Mouse (Mus musculus): ENCODE results near the gene Abi3. TPM values are rescaled to one million over a fixed set of nuclear protein-coding genes. Genes with fewer than 3 reads are reported as not detected.

The Abi3 gene
- polyA plus RNA-seq, 1 experiment = 94.9 TPM

GRCm38 (mm10) chr11:95833631-95834142, 8.6 kb downstream of the Abi3 start:
- Histone ChIP-seq H3K4me3 (replicated peaks) (peak overlapping the region; percentile 88), H3K36me3 (replicated peaks; ENCODE audit: low read length) (peaks cover 50% of the 10 kb centered on the region), H3K27me3 (replicated peaks) (peaks cover 82% of the 10 kb centered on the region), H3K9me3 (peaks cover 14% of the 10 kb centered on the region), H3K4me1 (peaks cover 80% of the 10 kb centered on the region)
- no peak for TF ChIP-seq GATA1 (IDR thresholded peaks at IDR 0.05; ENCODE audit: borderline replicate concordance, low read length)
- TF ChIP-seq FLI1 (IDR thresholded peaks at IDR 0.05; ENCODE audit: low read length) = no peak

GRCm38 (mm10) chr11:95833006-95833570, 9.2 kb downstream of the Abi3 start:
- H3K4me1 ChIP-seq = peaks cover 80% of the 10 kb centered on the region
- H3K9me3 ChIP-seq = peaks cover 14% of the 10 kb centered on the region
- H3K36me3 ChIP-seq (replicated peaks; ENCODE audit: low read length) = peaks cover 50% of the 10 kb centered on the region
- TF ChIP-seq GATA1 (IDR thresholded peaks at IDR 0.05; ENCODE audit: borderline replicate concordance, low read length) (no peak), FLI1 (IDR thresholded peaks at IDR 0.05; ENCODE audit: low read length) (no peak)
- peaks cover 83% of the 10 kb centered on the region for H3K27me3 ChIP-seq (replicated peaks)
- H3K4me3 ChIP-seq (replicated peaks) = no peak overlapping the region

GRCm38 (mm10) chr11:95832129-95833005, 9.9 kb downstream of the Abi3 start:
- H3K27me3 ChIP-seq (replicated peaks) = peaks cover 82% of the 10 kb centered on the region
- TF ChIP-seq GATA1 (IDR thresholded peaks at IDR 0.05; ENCODE audit: borderline replicate concordance, low read length) = no peak
- TF ChIP-seq FLI1 (IDR thresholded peaks at IDR 0.05; ENCODE audit: low read length) = no peak
- peaks cover 79% of the 10 kb centered on the region for H3K4me1 ChIP-seq
- no peak overlapping the region for H3K4me3 ChIP-seq (replicated peaks)
- peaks cover 14% of the 10 kb centered on the region for H3K9me3 ChIP-seq
- H3K36me3 ChIP-seq (replicated peaks; ENCODE audit: low read length) = peaks cover 50% of the 10 kb centered on the region

- peaks cover 83% of the 10 kb centered on the region for H3K27me3 ChIP-seq (replicated peaks)
- no peak for TF ChIP-seq FLI1 (IDR thresholded peaks at IDR 0.05; ENCODE audit: low read length)
- no peak for TF ChIP-seq GATA1 (IDR thresholded peaks at IDR 0.05; ENCODE audit: borderline replicate concordance, low read length)
- H3K4me3 ChIP-seq (replicated peaks) = no peak overlapping the region
- H3K4me1 ChIP-seq = peaks cover 79% of the 10 kb centered on the region
- H3K9me3 ChIP-seq = peaks cover 14% of the 10 kb centered on the region
- H3K36me3 ChIP-seq (replicated peaks; ENCODE audit: low read length) = peaks cover 44% of the 10 kb centered on the region
These were observed 10.6 kb downstream of the Abi3 start for GRCm38 (mm10) chr11:95831641-95832040.

- no peak for TF ChIP-seq FLI1 (IDR thresholded peaks at IDR 0.05; ENCODE audit: low read length)
- TF ChIP-seq GATA1 (IDR thresholded peaks at IDR 0.05; ENCODE audit: borderline replicate concordance, low read length) = no peak
- peaks cover 84% of the 10 kb centered on the region for H3K27me3 ChIP-seq (replicated peaks)
- H3K36me3 ChIP-seq (replicated peaks; ENCODE audit: low read length) = peaks cover 42% of the 10 kb centered on the region
- H3K4me1 ChIP-seq = peaks cover 78% of the 10 kb centered on the region
- peaks cover 14% of the 10 kb centered on the region for H3K9me3 ChIP-seq
- peak overlapping the region; percentile 53 for H3K4me3 ChIP-seq (replicated peaks)
These were observed 11.0 kb downstream of the Abi3 start for GRCm38 (mm10) chr11:95831276-95831619.

- Histone ChIP-seq H3K36me3 (replicated peaks; ENCODE audit: low read length) (peaks cover 42% of the 10 kb centered on the region), H3K27me3 (replicated peaks) (peaks cover 78% of the 10 kb centered on the region), H3K9me3 (peaks cover 14% of the 10 kb centered on the region), H3K4me1 (peaks cover 72% of the 10 kb centered on the region), H3K4me3 (replicated peaks) (peak overlapping the region; percentile 56)
- TF ChIP-seq FLI1 (IDR thresholded peaks at IDR 0.05; ENCODE audit: low read length) (no peak), GATA1 (IDR thresholded peaks at IDR 0.05; ENCODE audit: borderline replicate concordance, low read length) (no peak)
These were observed 11.6 kb downstream of the Abi3 start for GRCm38 (mm10) chr11:95830411-95831275.

GRCm38 (mm10) chr11:95829526-95830050, 12.7 kb downstream of the Abi3 start:
- Histone ChIP-seq H3K4me1 (peaks cover 69% of the 10 kb centered on the region), H3K4me3 (replicated peaks) (no peak overlapping the region), H3K27me3 (replicated peaks) (peaks cover 87% of the 10 kb centered on the region), H3K36me3 (replicated peaks; ENCODE audit: low read length) (peaks cover 42% of the 10 kb centered on the region), H3K9me3 (peaks cover 14% of the 10 kb centered on the region)
- no peak for TF ChIP-seq FLI1 (IDR thresholded peaks at IDR 0.05; ENCODE audit: low read length)
- no peak for TF ChIP-seq GATA1 (IDR thresholded peaks at IDR 0.05; ENCODE audit: borderline replicate concordance, low read length)

GRCm38 (mm10) chr11:95828181-95828964, 13.9 kb downstream of the Abi3 start:
- Histone ChIP-seq H3K36me3 (replicated peaks; ENCODE audit: low read length) (peaks cover 39% of the 10 kb centered on the region), H3K4me1 (peaks cover 69% of the 10 kb centered on the region), H3K27me3 (replicated peaks) (peaks cover 87% of the 10 kb centered on the region), H3K4me3 (replicated peaks) (no peak overlapping the region), H3K9me3 (peaks cover 14% of the 10 kb centered on the region)
- TF ChIP-seq GATA1 (IDR thresholded peaks at IDR 0.05; ENCODE audit: borderline replicate concordance, low read length) (no peak), FLI1 (IDR thresholded peaks at IDR 0.05; ENCODE audit: low read length) (no peak)
